ENCODE assay signal across 14 mouse cellular contexts in genomic region chr14:47335300-47335699, GRCm38 (mm10). TPM values are rescaled to one million over a fixed set of nuclear protein-coding genes. Genes with fewer than 3 reads are reported as not detected.
A peak's percentile ranks its signal among the peaks of the same experiment; 100 is the strongest.
DNase-seq lines count a peak whose midpoint lies in the region; ATAC-seq and TF ChIP-seq lines count a peak whose summit lies in the region.
"Had no signal": no experiment of that assay in that cellular context is flagged by ENCODE, and none has a peak within 500 bp of the region (broad histone marks: within the 10 kb centered on the region; RNA-seq: fewer than 3 reads in every experiment).

No protein-coding gene starts in this region.

- intact Hi-C loops in gastrocnemius, adult 2 months (cut with DNase I), result loop anchor here (10.0 kb wide), 1 partner anchor 200 kb away; no protein-coding TSS in a partner anchor

- DNase-seq in gastrocnemius, adult 2 months, result no peak
- DNase-seq in gastrocnemius, postnatal 10 days, result no peak
- no peak for DNase-seq in limb, embryonic 10.5 days (ENCODE audit: low spot score)
- DNase-seq in lung, postnatal 25 days (ENCODE audit: low spot score), result no peak
- DNase-seq: cerebellum, adult 9-11 months had no signal

- H3K36me3 ChIP-seq in limb, embryonic 12.5 days, result no peaks in the 10 kb centered on the region
- H3K36me3 ChIP-seq in limb, embryonic 10.5 days, result no peaks in the 10 kb centered on the region
- H3K36me3 ChIP-seq in neural tube, embryonic 14.5 days (ENCODE audit: control insufficient read depth, insufficient read depth, low read length), result no peaks in the 10 kb centered on the region
- H3K36me3 ChIP-seq in neural tube, embryonic 15.5 days, result no peaks in the 10 kb centered on the region
- H3K36me3 ChIP-seq: embryonic facial prominence, embryonic 13.5 days; heart, embryonic 15.5 days had no signal

- ATAC-seq in limb, embryonic 12.5 days (ENCODE audit: insufficient number of reproducible peaks, insufficient read depth, low FRiP score, low TSS enrichment, low read depth), result no peak
- peak; percentile 61; the same call in 1 of the 2 replicates for ATAC-seq in neural tube, embryonic 14.5 days (ENCODE audit: low read depth)
- no peak for ATAC-seq in neural tube, embryonic 15.5 days (ENCODE audit: low FRiP score)
- ATAC-seq: forebrain, embryonic 13.5 days; Patski had no signal

- no peak for TF ChIP-seq CTCF in gastrocnemius, adult 2 months (IDR thresholded peaks at IDR 0.05)

- no peaks in the 10 kb centered on the region for H3K9me3 ChIP-seq in limb, embryonic 12.5 days
- no peaks in the 10 kb centered on the region for H3K9me3 ChIP-seq in limb, embryonic 10.5 days (replicated peaks)
- H3K9me3 ChIP-seq in neural tube, embryonic 14.5 days (ENCODE audit: control insufficient read depth, low read length), result no peaks in the 10 kb centered on the region
- no peaks in the 10 kb centered on the region for H3K9me3 ChIP-seq in neural tube, embryonic 15.5 days (replicated peaks)
- H3K9me3 ChIP-seq: embryonic facial prominence, embryonic 13.5 days; forebrain, embryonic 13.5 days; heart, embryonic 15.5 days had no signal

- H3K4me1 ChIP-seq in limb, embryonic 12.5 days (replicated peaks), result peaks cover 11% of the 10 kb centered on the region
- peaks cover 9% of the 10 kb centered on the region for H3K4me1 ChIP-seq in limb, embryonic 10.5 days
- H3K4me1 ChIP-seq in neural tube, embryonic 14.5 days (ENCODE audit: control insufficient read depth, insufficient read depth, low read length), result no peaks in the 10 kb centered on the region
- H3K4me1 ChIP-seq in neural tube, embryonic 15.5 days, result no peaks in the 10 kb centered on the region
- H3K4me1 ChIP-seq: forebrain, embryonic 13.5 days; heart, embryonic 15.5 days had no signal

- 43% methylated on average over 3 of the region's 3 CpGs for WGBS in limb, embryonic 12.5 days
- 64% methylated on average over 3 of the region's 3 CpGs for WGBS in limb, embryonic 10.5 days
- 58% methylated on average over 3 of the region's 3 CpGs for WGBS in neural tube, embryonic 14.5 days
- 59% methylated on average over 3 of the region's 3 CpGs for WGBS in neural tube, embryonic 15.5 days

- no peaks in the 10 kb centered on the region for H3K27me3 ChIP-seq in limb, embryonic 12.5 days
- H3K27me3 ChIP-seq in limb, embryonic 10.5 days (ENCODE audit: low read depth, poor library complexity, severe bottlenecking), result no peaks in the 10 kb centered on the region
- no peaks in the 10 kb centered on the region for H3K27me3 ChIP-seq in neural tube, embryonic 14.5 days (ENCODE audit: control insufficient read depth, insufficient read depth, low read length)
- no peaks in the 10 kb centered on the region for H3K27me3 ChIP-seq in neural tube, embryonic 15.5 days (replicated peaks)
- H3K27me3 ChIP-seq: embryonic facial prominence, embryonic 13.5 days; forebrain, embryonic 13.5 days; heart, embryonic 15.5 days; Patski had no signal

- peak overlapping the region; percentile 1; the same call in 1 of the 2 replicates for H3K27ac ChIP-seq in gastrocnemius, adult 2 months
- 0 out of 2 replicates have a peak overlapping the region, but pooled peaks have one; percentile 26 for H3K27ac ChIP-seq in limb, embryonic 12.5 days
- H3K27ac ChIP-seq in limb, embryonic 10.5 days, result no peak overlapping the region
- no peak overlapping the region for H3K27ac ChIP-seq in neural tube, embryonic 14.5 days (ENCODE audit: low read depth, low read length)
- H3K27ac ChIP-seq in neural tube, embryonic 15.5 days (replicated peaks), result no peak overlapping the region
- H3K27ac ChIP-seq: embryonic facial prominence, embryonic 13.5 days; forebrain, embryonic 13.5 days; heart, adult 2 months; heart, embryonic 15.5 days had no signal

- H3K9ac ChIP-seq in limb, embryonic 12.5 days (replicated peaks), result no peak overlapping the region
- H3K9ac ChIP-seq in neural tube, embryonic 14.5 days (replicated peaks; ENCODE audit: low read depth, low read length), result no peak overlapping the region
- no peak overlapping the region for H3K9ac ChIP-seq in neural tube, embryonic 15.5 days (replicated peaks)
- H3K9ac ChIP-seq: embryonic facial prominence, embryonic 13.5 days; forebrain, embryonic 13.5 days; heart, embryonic 15.5 days had no signal

- H3K4me2 ChIP-seq in limb, embryonic 12.5 days, result no peak overlapping the region
- H3K4me2 ChIP-seq in neural tube, embryonic 14.5 days (ENCODE audit: low read depth, low read length), result no peak overlapping the region
- no peak overlapping the region for H3K4me2 ChIP-seq in neural tube, embryonic 15.5 days
- H3K4me2 ChIP-seq: embryonic facial prominence, embryonic 13.5 days; forebrain, embryonic 13.5 days; heart, embryonic 11.5 days; heart, embryonic 15.5 days had no signal

- H3K4me3 ChIP-seq in gastrocnemius, adult 2 months, result no peak overlapping the region
- no peak overlapping the region for H3K4me3 ChIP-seq in limb, embryonic 12.5 days (replicated peaks)
- no peak overlapping the region for H3K4me3 ChIP-seq in limb, embryonic 10.5 days
- no peak overlapping the region for H3K4me3 ChIP-seq in neural tube, embryonic 14.5 days (ENCODE audit: low read depth, low read length)
- no peak overlapping the region for H3K4me3 ChIP-seq in neural tube, embryonic 15.5 days (replicated peaks)
- H3K4me3 ChIP-seq: embryonic facial prominence, embryonic 13.5 days; forebrain, embryonic 13.5 days; heart, adult 2 months; heart, embryonic 15.5 days had no signal

RNA-seq across cellular contexts. Expression of gene Lgals3, which starts 32.3 kb away (rescaled TPM):
- total RNA-seq in gastrocnemius, adult 2 months (2021), result 1 to 10 TPM; 2.9 to 4.0 TPM
- total RNA-seq in gastrocnemius, postnatal 10 days (2021), result 1 to 10 TPM; 6.2 to 9.6 TPM
- 0.87 and 4.3 TPM in 2 replicates for polyA plus RNA-seq in limb, embryonic 12.5 days (2016; fragmentation: Nextera tagmentation; extraction: Ambion mirVana)
- 0.46 and 0.49 TPM in 2 replicates for polyA plus RNA-seq in limb, embryonic 10.5 days (2016; fragmentation: Nextera tagmentation; extraction: Ambion mirVana)
- polyA plus RNA-seq in neural tube, embryonic 14.5 days (2014; fragmentation: Nextera tagmentation; extraction: Ambion mirVana), result 2.1 and 2.2 TPM in 2 replicates
- 5.0 and 9.7 TPM in 2 replicates for polyA plus RNA-seq in neural tube, embryonic 15.5 days (2015; fragmentation: Nextera tagmentation; extraction: Ambion mirVana)

RNA-seq across cellular contexts. Expression of gene Mapk1ip1l, which starts 37.2 kb away (rescaled TPM):
- 10 to 100 TPM; 27.8 to 28.1 TPM for total RNA-seq in gastrocnemius, adult 2 months (2021)
- total RNA-seq in gastrocnemius, postnatal 10 days (2021), result 10 to 100 TPM; 39.2 to 50.4 TPM
- polyA plus RNA-seq in limb, embryonic 12.5 days (2016; fragmentation: Nextera tagmentation; extraction: Ambion mirVana), result 83.5 and 94.7 TPM in 2 replicates
- 136 and 141 TPM in 2 replicates for polyA plus RNA-seq in limb, embryonic 10.5 days (2016; fragmentation: Nextera tagmentation; extraction: Ambion mirVana)
- polyA plus RNA-seq in neural tube, embryonic 14.5 days (2014; fragmentation: Nextera tagmentation; extraction: Ambion mirVana), result 45.6 and 59.5 TPM in 2 replicates
- polyA plus RNA-seq in neural tube, embryonic 15.5 days (2015; fragmentation: Nextera tagmentation; extraction: Ambion mirVana), result 35.6 and 41.6 TPM in 2 replicates

RNA-seq across cellular contexts. Expression of gene Socs4, which starts 58.6 kb away (rescaled TPM):
- total RNA-seq in gastrocnemius, adult 2 months (2021), result 10 to 100 TPM in 1 of 2 experiments, 1 to 10 TPM in 1; 6.3 to 11.3 TPM
- 10 to 100 TPM in 1 of 2 experiments, 1 to 10 TPM in 1; 8.7 to 10.8 TPM for total RNA-seq in gastrocnemius, postnatal 10 days (2021)
- 3.2 and 4.0 TPM in 2 replicates for polyA plus RNA-seq in limb, embryonic 12.5 days (2016; fragmentation: Nextera tagmentation; extraction: Ambion mirVana)
- polyA plus RNA-seq in limb, embryonic 10.5 days (2016; fragmentation: Nextera tagmentation; extraction: Ambion mirVana), result 3.0 and 3.4 TPM in 2 replicates
- polyA plus RNA-seq in neural tube, embryonic 14.5 days (2014; fragmentation: Nextera tagmentation; extraction: Ambion mirVana), result 3.2 and 4.0 TPM in 2 replicates
- 1.8 and 2.0 TPM in 2 replicates for polyA plus RNA-seq in neural tube, embryonic 15.5 days (2015; fragmentation: Nextera tagmentation; extraction: Ambion mirVana)

RNA-seq across cellular contexts. Expression of gene Wdhd1, which starts 58.6 kb away (rescaled TPM):
- 1 to 10 TPM in 1 of 2 experiments, under 1 TPM in 1; 0.31 to 1.6 TPM for total RNA-seq in gastrocnemius, adult 2 months (2021)
- total RNA-seq in gastrocnemius, postnatal 10 days (2021), result 1 to 10 TPM; 3.4 to 5.9 TPM
- 56.6 and 59.0 TPM in 2 replicates for polyA plus RNA-seq in limb, embryonic 12.5 days (2016; fragmentation: Nextera tagmentation; extraction: Ambion mirVana)
- polyA plus RNA-seq in limb, embryonic 10.5 days (2016; fragmentation: Nextera tagmentation; extraction: Ambion mirVana), result 54.7 and 65.4 TPM in 2 replicates
- polyA plus RNA-seq in neural tube, embryonic 14.5 days (2014; fragmentation: Nextera tagmentation; extraction: Ambion mirVana), result 13.9 and 15.5 TPM in 2 replicates
- 11.5 and 18.4 TPM in 2 replicates for polyA plus RNA-seq in neural tube, embryonic 15.5 days (2015; fragmentation: Nextera tagmentation; extraction: Ambion mirVana)

Comparison
In these comparisons a context has a peak if more than half of its experiments do, and no peak if none do; other contexts are left out.
1. H3K27ac ChIP-seq: peak in gastrocnemius, adult 2 months (single experiment) and limb, embryonic 12.5 days (single experiment); none in limb, embryonic 10.5 days (single experiment), neural tube, embryonic 14.5 days (single experiment) and neural tube, embryonic 15.5 days (single experiment).